Mouse (Mus musculus) spleen, postnatal 14 days (tissue): Measurements from ENCODE around the gene Wdr86.
A peak's percentile ranks its signal among the peaks of the same experiment; 100 is the strongest.
"Not testable (repeated sequence)": the region's sequence is repeated elsewhere in the genome, so short reads cannot be mapped to it uniquely, and the experiment has no call there.

Source experiments
- DNase-seq, 2 experiments: peaks; one replicate each; pipeline ENCODE4 v3.0.0; 2021 to 2022; ENCODE audit warnings: low spot score in 2 of 2

Wdr86 gene

DNA sequence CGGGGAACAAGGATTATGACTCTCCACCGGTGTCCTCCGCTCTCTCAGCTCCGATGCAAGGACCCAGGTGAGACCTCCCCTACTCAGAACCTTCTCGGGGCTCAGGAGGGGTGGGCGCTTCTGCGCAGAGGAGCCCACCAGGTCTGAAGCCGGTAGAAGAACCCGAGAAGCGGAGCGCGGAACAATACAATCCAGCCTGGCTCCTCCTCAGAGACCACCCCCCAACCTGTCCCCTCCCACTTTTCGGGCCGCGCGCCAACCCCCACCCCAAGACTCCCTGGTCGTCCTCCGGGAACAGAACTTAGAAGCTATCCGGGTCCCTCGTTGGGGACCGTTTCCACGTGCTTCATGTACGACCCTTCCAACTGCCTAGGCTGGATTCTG is at the start of gene Wdr86:
Gene Wdr86 (minus strand): TSS at position 240 of the 384 bp plus-strand sequence.
- no peak for DNase-seq

DNA sequence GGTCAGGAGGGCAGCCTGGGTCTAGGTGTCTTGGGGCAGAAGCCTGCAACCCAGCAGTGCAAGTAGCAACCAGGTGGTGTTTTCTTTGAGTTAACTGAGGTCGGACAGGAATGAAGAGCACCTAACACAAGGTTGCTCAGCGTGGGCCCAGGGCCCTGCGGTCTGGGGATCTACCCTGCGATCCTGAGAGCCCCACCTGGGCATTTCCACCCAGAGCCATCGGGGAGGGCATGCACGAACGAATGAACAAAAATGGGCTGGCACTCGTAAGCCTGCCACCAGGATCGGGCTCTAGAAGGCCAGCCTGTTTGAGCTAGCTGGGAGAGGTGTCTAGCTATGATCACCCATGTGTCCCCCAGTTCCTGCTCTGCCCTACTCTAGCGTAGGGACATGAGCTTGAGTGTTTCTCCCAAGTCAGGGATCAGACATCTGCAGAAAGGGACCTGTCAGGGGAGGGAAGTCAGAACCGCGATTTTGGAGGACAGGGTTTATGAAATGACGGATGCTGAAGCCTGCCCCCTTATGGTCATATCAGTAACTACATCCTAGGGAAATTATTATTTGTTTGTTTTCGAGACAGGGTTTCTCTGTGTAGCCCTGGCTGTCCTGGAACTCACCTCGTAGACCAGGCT is 49.5 kb upstream of the Wdr86 start:
- no peak for DNase-seq

DNA sequence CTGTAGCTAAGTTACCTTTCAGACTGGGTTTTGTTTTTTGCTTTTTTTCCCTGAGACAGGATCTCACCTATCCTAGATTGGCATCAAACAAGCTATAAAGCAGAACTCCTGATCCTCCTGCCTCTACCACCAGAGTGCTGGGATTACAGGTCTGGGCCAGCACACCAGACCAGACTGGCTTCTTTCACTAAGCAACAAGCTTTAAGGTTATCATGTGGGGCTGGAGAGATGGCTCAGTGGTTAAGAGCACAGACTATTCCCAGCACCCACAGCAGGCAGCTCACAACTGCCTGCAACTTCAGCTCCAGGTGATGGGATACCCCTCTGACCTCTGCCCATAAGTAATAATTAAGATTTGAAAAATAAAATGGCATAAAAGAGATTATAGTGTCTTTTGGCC is 48.8 kb upstream of the Wdr86 start:
- DNase-seq = no peak

DNA sequence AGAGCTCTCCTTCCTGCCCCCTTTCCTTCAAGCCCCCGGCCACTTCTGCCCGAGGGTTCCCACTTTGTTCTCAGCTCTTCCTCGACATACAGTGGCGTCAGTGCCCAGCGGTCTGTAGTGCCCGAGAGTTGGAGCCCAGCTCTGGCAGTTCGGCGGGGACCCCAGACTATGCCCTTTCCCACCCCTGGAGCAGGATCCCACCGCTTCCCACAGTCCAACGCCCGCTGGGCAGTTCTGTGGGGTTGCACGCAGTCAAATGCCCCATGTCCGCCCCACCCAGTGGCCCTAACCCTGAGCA is 48.3 kb upstream of the Wdr86 start:
- DNase-seq = no peak

DNA sequence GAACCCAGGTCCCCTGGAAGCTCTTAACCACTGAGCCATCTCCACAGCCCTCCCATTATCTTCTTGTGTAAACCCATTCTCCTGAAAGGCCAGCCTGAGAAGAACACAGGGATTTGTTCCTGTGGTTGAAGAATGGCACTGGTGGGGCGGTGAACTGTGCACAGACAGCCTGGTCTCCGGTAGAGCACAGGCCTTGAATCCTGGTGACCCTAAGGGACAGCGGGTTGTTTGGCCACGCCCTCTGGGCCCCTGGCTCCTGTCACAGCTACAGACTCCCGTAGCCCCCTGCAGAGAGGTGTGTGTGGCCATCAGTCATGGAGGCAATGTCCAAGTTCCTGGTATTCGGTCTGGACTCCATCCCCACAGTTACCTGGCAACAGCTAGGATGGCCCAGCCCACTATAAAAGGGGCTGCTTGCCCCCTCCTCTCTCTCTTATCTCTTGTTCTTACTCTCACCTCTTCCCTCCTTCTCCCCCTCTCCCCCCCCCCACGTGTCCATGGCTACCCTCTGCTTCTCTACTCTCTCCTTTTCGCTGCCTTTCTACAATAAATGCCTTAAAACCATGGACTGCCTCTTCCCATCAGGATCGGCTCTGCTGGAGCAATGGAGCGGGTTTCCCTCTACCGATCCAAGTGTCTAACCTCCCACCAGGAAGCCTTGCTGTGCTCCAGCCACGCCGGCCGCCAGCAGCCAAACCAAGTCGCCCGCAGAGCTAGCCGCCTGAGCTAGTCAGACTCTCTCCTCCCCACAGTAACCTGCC is 47.7 kb upstream of the Wdr86 start:
- DNase-seq = no peak

DNA sequence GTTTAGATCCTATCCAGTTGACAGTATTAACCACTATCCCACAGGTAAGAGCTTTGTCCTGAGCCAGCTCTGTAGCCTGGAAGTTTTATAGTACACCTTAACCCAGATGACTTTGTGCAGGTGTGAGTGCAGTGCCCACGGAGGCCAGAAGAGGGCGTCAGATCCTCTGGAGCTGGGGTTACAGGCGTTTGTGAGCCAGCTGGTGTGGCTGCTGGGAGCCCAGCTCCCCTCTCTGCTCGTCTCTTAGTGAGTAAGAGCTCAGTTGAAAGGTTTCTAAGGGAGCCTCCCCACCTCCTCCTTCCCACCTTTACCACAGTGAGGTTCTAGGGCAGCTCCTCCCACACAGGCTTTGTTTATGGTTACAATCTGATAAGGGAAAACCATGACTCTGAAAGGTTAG is 46.2 kb upstream of the Wdr86 start:
- no peak for DNase-seq

DNA sequence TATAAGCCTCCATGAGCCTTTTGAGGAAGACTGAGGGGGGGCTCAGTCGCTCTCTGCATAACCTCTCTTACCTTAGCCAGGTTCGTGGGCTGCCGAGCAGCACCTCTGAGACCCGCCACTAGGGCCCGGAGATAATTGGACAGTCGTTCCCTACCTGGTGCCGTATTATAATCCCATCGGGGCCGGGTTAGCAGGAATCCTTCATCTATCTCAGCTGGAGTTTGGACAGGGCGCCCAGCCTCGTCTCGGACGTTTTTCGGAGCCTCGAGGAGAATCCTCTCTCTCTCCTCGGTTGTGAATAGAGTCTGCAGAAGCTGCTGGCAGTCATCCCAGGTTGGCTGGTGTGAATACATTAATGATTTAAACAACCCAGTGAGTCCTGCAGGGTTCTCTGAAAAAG is 44.0 kb upstream of the Wdr86 start:
- not testable (repeated sequence) for DNase-seq

DNA sequence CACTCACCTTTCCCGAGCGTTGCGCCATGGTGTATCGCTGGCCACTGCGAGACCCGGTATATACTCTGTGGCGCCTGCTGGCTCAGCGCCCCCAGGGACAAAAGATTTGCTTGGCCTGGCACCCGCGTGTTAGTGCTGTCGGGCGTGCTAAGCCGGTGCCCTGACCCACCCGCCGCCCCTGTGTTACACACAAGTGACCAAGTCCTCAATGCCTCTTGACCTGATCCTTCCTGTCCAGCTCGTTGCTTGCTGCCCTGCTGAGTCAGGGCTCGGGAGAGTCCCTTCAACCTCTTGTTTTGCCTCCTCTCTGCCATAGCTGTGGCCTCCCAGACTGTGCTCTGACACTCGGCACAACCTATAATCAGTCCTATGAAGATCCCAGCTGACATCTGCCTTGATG is 27.3 kb upstream of the Wdr86 start, which contains the start of gene Crygn:
Gene Crygn (minus strand): TSS at position 193 of the 400 bp plus-strand sequence.
- DNase-seq = no peak

DNA sequence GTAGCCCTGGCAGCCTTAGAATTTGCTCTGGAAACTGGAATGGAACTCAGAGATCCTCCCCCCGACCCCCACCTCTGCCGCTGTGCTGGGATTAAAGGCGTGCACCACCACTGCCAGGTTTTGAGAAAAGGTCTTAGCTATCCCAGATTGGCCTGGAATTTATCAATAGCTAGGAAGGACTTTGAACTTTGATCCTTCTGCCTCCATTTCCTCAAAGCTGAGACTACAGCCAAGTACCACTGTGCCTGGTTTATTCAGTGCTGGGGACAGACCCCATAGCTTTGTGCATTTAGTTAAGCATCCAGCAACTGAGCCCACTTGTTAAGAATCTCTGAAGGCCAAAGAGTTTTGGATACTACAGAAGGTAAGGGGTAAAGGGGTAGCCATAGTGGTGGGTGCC is 26.4 kb upstream of the Wdr86 start:
- DNase-seq = no peak

DNA sequence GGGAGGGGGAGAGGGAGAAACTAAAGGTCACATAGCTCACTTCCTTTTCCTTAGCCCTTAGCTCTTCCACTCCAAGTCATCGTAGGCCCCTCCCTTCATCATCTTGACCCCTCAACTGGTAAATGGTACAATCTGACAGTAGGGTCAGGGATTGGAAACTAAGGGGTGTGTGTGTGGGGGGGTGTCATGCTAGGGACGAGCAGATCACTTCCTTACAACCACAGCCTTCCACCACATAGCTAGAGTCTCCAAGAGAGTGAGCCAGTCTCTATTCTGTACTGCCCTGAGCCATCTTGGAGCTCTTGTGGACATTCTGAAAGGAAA is 21.6 kb upstream of the Wdr86 start:
- DNase-seq = no peak

DNA sequence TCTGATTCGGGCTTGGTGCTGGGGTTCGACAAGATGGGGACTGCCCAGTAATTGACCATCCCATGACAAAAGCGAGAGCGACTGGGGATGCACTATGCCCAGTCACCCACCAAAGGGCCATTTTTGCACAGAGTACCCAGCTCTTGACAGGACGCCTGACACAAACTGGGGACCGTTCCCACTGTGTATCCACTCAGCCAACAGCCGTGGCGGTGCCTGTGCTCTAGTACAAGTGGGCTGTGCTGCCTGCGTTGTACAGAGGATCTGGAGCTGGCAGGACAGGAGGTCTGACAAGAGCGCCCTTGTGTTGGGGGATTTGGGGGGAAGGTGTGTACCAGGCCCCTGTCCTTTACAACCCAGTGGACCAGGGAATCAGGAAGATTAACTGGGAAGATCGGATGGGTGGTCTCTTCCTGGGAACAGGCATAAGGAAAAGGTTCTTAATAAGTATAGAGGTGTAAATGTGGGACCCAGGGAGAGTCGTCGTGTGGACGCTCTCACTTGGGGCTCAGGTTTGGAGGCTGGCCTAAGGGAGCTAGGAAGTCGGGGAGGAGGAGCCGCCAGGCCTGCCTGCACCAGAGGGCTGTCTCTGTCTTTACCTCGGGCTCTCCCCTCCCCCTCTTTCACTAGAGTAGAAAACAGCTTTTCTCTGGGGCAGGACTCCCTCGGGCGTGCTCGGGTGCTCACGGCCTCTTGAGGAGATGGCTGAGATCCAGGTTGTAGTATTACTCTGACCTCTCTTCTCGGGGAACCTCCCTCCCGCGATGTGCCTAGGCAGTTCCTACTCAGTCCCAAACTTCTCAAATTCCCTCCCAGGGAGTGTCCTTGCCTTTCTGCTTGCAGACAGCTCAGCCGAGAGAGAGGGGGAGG is 21.0 kb upstream of the Wdr86 start:
- peak in 1 of 2 experiments; percentile 25 for DNase-seq

DNA sequence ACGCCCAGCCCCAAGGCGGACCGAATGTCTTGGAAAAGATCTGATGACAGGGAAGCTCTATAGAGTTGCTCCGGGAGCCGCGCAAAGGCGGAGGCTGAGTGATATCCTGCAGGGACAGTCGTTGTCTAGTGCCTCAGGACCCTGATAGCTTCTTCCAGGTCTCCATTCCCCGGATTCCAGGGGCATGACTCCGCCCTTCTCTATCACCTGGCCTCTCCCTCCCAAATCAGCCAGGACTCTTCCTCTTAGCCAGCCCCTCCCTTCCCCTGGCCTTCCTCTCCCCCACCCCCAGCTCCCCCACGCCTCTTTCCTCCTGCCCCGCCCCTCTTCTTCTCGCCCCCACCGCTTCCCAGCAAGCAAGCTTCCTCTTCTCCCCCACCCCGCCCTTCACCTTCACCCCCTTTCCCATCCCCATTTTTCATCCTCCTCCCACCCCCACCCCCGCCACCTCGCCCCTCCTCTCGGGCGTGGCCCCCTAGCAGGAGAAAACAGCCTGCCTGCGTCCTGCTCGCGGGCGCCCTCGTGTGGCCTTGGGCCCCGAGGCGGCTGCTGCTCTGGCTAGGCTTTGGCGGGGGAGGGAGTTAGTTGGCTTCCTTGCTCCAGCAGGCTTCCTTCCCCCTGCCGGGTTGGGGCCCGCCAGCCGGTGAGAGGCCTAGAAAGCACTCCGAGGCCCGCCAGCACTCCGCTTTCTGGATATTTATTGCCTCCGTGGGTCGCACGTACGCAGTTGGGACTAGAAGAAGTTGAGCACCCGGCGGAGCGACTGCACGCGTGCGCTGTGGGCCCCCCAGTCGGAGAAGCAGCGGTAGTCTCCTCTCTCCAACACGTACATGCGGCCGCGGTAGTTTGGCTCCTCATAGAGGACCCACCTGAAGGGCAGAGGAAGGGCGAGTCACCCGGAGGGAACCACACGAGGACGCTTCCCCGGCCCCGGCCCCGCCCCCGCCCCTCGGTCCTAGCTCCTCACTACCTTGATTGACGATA is 20.1 kb upstream of the Wdr86 start:
- DNase-seq = peak; percentile 59 to 74

DNA sequence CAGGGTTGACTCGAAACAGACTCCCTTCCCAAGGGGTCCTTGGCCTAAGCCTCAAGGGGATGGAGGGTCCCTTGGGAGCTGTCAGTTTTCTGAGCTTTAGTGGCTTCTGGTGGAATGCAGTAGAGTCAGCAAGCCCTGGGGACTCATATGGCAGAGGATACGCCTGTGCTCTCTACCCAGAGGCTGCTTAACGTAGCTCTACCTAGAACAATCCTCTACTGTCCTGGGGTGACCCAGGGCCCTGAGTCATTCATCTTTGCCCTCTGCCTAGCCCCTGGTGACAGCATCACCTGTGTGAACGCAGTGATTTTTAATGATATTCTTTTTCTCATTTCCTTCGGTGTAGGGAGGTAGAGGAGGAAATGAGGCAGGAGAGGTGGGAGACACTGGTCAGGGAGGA is 19.2 kb upstream of the Wdr86 start:
- no peak for DNase-seq

DNA sequence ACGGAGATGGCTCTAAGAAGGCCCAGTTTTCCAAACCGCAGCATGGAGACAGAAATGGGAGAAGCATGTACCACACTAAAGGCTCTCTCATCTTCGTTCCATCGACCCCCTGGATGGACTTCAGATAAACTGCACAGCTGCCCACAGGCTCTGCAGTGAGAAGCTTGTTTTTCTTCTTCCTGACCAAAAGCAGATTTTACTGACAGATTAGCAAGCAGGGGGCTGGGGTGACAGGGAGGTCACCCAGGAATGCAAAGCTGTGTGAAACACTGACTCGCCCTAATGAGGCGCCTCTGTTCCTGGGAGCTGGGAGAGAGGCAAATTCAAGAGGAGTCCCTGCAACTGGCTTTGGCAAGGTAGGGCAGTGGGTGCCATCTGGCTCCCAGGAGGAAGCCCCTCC is 17.0 kb upstream of the Wdr86 start:
- DNase-seq = no peak

DNA sequence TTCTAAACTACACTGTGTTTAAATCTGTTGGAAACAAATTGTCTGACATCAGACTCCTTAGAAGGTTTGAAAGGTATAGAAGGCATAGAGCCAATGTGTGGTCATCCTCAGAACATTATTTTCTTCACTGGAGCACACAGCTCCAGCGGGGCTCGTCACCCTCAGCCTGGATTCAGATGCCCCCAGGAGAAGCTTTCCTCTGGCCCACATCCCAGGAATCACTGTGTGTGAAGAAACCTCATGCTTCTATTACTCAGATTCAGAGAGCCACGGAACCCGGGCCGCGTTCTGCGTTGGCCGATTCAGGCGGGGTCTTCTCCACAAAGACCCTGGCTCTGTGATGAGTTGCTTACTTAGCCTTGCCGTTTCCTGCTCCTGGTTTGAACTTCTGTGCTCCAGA is 13.4 kb upstream of the Wdr86 start:
- no peak for DNase-seq

DNA sequence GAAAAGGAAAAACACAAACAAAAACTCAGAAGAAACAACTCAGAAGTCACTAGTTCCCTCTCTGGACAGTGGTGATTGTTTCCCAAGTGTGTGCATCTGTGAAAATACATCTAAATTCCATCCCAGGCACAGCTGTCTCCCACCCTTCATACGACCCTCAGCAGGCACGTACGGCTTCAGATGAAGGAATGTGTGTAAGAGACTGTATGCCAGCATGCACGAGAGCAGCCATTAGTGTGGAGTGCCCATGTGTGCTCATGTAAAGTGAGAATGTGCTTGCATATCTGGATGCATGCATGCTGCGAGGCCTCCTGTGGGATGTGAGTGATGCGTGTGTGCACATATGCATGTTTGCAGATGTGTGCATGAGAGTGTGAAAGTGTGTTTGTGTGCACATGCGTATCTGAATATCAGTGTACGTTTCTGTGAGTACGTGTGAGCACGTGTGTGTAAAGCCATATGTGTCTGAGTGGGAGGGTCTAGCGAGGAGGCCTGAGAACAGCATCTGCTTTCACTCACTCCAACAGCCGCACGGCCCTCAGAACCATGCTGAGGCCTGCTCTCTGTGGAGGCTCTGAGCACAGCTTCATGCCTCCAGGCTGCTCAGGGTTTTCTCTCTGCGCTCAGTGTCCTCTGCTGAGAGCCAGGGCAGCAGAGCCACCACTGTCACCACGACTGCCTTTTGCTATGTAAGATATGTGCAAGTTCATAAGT is 10.8 kb upstream of the Wdr86 start:
- no peak for DNase-seq

DNA sequence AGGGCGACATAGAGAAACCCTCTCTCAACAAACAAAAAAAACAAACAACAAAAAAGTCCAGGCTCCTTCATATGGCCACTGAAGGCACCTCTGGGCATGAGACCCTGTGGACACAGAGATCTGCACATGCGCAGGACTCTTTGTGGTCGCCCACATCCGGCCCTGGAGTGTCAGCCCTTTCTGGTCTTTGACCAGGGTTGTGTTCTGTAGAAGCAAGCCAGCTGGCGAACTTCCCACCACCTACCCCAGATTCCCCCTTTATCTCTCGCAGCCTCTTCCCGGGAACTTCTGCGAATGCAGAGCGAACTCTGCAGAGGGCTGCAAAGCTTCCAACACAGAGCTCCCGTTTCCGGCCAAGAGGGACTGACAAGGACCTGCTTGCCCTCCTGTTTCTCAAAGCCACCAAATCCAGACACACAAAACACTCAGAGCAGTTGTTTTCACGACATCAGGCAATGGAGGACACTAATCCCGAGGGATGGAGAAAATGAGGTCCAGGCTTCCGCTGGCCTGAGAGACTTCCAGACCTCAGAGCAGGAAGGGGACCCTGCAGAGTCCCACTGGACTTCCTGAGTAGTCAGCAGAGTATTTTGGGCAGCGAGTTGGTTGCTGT is 8.7 kb upstream of the Wdr86 start:
- peak; percentile 39 to 49 for DNase-seq

DNA sequence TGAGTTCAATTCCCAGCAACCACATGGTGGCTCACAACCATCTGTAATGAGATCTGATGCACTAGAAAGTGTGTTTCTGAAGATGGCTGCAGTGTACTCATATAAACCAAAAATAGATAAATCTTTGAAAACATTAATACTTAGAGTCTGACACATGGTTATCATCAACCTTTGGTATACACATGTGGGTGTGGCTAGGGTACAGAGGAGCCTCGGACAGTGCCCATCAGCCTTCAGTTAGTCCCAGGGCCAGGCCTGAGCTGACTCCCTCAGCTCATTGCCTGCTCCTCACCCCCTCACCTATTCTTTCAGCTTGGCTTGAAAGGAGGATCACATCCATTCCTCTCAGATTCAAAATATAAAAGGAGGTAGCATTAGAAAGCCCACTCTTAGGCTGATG is 8.0 kb upstream of the Wdr86 start:
- no peak for DNase-seq

DNA sequence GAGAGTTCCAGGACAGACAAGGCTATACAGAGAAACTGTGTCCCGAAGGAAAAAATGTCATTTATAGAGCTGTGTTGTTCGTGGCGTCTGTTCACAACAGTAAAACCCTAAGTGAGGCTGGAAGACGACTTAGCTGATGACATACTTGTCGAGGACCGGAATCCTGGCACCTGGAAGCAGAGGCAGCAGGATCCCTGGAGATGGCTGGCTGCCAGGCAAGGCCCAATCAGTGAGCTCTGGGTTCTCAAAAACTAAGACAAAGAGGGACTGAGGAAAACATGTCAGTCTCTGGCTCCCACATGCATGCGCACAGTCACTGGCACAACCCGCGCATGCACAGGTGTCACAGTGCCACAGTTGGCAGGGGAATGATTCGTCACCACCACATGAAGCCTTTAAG is 7.1 kb upstream of the Wdr86 start:
- DNase-seq = no peak

DNA sequence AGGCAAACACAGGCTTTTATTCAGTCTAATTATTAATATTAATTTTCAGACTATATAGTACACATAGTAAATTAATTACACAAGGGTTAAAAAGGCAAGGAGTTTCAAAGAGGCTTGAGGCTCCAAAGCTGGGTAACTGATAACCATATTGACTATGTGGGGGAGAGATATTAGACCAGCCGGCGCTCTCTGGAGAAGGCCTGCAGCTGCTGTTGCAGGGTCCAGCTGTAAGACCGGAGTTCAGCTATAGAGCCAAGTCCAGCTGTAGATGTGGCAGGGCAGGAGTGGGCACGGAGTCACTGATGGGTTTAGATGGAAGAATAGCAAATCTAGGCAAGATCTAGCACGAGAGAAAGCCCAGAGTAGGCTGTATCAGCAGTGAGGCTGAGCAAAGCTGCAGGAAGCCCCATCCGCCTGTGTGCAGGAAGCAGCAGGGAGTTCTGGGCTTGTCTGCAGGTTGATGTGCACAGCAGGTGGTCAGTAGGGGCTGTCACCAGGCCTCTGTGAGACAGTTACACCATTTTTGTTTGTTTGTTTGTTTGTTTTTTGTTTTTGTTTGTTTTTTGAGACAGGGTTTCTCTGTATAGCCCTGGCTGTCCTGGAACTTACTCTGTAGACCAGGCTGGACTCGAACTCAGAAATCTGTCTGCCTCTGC is 3.4 kb upstream of the Wdr86 start:
- DNase-seq = no peak
